Mouse (Mus musculus): ENCODE data around the gene Npas2. TPM values are rescaled to one million over a fixed set of nuclear protein-coding genes. Genes with fewer than 3 reads are reported as not detected.

The Npas2 gene
- polyA plus RNA-seq, 1 experiment from 2014 or later = 9.8 TPM

GRCm38 (mm10) chr1:39217584-39217983 is 24.1 kb downstream of the Npas2 start:
- ChIA-PET CTCF (interaction anchor here (1.1 to 1.7 kb wide), 3 partner anchors 9 to 20 kb away, joined by 4 to 6 read pairs (median 4); no protein-coding TSS in a partner anchor), POLR2A (no interaction called here)
- peak; percentile 73 for TF ChIP-seq CTCF (IDR thresholded peaks at IDR 0.05)
- ATAC-seq = no peak
- no peaks in the 10 kb centered on the region for H3K27me3 ChIP-seq
- in situ Hi-C loops (cut with MboI; ENCODE audit: low pct_unique_long_range_greater_than_20kb) = no loop called here
- DNase-seq (ENCODE audit: low read depth, low spot score) = no peak

DNA sequence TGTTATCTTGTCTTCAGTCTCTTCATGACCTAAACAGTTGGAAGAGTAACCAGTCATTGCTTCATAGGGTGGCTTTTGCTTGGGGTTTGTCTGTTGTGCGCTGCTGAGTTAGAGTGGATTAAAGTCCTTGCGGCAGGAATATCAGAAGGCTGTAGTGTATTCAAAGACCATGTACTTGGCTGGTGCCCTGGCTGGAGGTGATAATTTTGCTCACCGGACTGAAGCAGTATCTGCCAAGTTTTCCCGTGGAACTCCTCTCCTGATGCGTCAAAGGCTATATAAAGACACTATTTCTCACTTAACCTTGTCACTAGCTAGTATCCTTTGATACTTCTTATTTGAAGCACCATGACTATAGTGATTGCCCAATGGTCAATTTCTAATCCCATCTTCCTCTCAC is 34.9 kb downstream of the Npas2 start:
- POLR2A ChIA-PET = interaction anchor here (0.9 kb wide), 1 partner anchor 8 kb away, joined by 3 read pairs; no protein-coding TSS in a partner anchor

DNA sequence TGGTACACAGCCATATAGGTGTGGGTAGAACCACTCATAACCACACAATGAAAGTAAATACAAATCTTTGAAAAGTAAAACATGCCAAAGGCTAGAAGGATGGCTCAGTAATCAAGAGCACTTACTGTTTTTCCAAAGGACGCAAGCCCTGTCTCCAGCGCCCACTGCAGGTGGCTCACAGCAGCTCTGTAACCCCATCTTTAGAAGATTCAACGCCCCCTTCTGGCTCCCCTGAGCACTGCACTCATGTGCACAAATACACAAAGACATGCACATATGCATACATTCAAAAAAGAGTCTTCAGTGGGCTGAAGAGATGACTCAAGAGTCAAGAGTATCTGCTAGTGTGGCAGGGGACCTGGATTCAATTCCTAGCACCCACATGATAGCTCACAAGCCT is 36.5 kb downstream of the Npas2 start:
- TF ChIP-seq CTCF (IDR thresholded peaks at IDR 0.05) = peak; percentile 48
- DNase-seq (ENCODE audit: low read depth, low spot score) (no peak), ATAC-seq (no peak)
- no peaks in the 10 kb centered on the region for H3K27me3 ChIP-seq
- CTCF ChIA-PET = interaction anchor here (1.4 to 1.7 kb wide), 3 partner anchors 13 to 101 kb away, joined by 4 to 5 read pairs (median 5); no protein-coding TSS in a partner anchor
- in situ Hi-C loops (cut with MboI; ENCODE audit: low pct_unique_long_range_greater_than_20kb) = no loop called here
- POLR2A ChIA-PET = no interaction called here

More for the DNA sequence above, 34.9 kb downstream of the Npas2 start:
- no peak for DNase-seq (ENCODE audit: low read depth, low spot score)
- ATAC-seq = no peak
- no peak for TF ChIP-seq CTCF (IDR thresholded peaks at IDR 0.05)
- CTCF ChIA-PET = interaction anchor here (0.9 kb wide), 1 partner anchor 222 kb away, joined by 3 read pairs; no protein-coding TSS in a partner anchor
- in situ Hi-C loops (cut with MboI; ENCODE audit: low pct_unique_long_range_greater_than_20kb) = loop anchor here (10.0 kb wide), 1 partner anchor 214 kb away; no protein-coding TSS in a partner anchor
- H3K27me3 ChIP-seq = no peaks in the 10 kb centered on the region

- no peaks in the 10 kb centered on the region for H3K27me3 ChIP-seq
- POLR2A ChIA-PET = no interaction called here
- DNase-seq (ENCODE audit: low read depth, low spot score) = no peak
- CTCF ChIA-PET = no interaction called here
- in situ Hi-C loops (cut with MboI; ENCODE audit: low pct_unique_long_range_greater_than_20kb) = no loop called here
- ATAC-seq = no peak
- no peak for TF ChIP-seq CTCF (IDR thresholded peaks at IDR 0.05)
Observed at GRCm38 (mm10) chr1:39234815-39235449, 41.4 kb downstream of the Npas2 start.

DNA sequence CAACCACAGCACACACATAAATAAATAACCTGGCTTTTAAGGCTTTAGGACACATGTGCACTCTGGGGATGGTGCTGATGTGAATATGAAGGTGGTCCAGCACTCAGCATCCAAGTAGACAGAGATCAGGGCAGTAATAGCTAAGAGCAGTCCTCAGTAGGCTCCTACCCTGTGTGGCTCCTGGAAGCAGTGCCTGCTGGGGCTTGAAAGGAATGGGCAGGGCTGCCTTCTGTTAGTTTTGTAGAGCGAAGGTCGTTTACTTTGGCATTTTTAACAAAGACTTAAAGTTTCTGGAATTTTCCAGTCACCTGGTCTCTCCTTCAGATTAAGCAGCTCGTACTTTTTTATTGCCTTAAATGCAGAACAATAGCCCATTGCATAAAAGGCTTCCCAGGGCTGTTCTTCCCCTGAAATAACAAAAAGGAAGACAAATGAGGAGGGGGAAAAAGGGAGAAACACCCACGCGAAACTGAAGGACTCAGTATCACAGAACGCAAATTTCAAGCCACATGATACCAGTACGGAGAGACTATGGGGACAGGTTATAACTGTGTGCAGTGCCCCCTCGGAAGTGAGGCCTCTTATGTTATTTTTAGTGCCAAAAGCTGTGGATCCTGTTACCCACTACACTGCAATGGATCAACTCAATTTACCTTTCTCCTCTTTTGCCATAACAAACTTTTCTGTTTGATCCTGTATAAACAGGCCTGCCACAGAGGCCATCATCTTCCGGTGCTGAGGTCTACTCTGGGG is 44.1 kb downstream of the Npas2 start:
- ChIA-PET CTCF (interaction anchor here (1.5 to 1.8 kb wide), 2 partner anchors 8 to 20 kb away, joined by 4 to 6 read pairs; no protein-coding TSS in a partner anchor), POLR2A (no interaction called here)
- DNase-seq (ENCODE audit: low read depth, low spot score) = no peak
- no peak for TF ChIP-seq CTCF (IDR thresholded peaks at IDR 0.05)
- in situ Hi-C loops (cut with MboI; ENCODE audit: low pct_unique_long_range_greater_than_20kb) = no loop called here
- no peaks in the 10 kb centered on the region for H3K27me3 ChIP-seq
- no peak for ATAC-seq

- DNase-seq (ENCODE audit: low read depth, low spot score) (no peak), ATAC-seq (no peak)
- ChIA-PET POLR2A (no interaction called here), CTCF (no interaction called here)
- H3K27me3 ChIP-seq = no peaks in the 10 kb centered on the region
- no peak for TF ChIP-seq CTCF (IDR thresholded peaks at IDR 0.05)
- in situ Hi-C loops (cut with MboI; ENCODE audit: low pct_unique_long_range_greater_than_20kb) = no loop called here
Observed at GRCm38 (mm10) chr1:39240860-39241584, 47.5 kb downstream of the Npas2 start.

- H3K27me3 ChIP-seq = no peaks in the 10 kb centered on the region
- TF ChIP-seq CTCF (IDR thresholded peaks at IDR 0.05) = no peak
- in situ Hi-C loops (cut with MboI; ENCODE audit: low pct_unique_long_range_greater_than_20kb) = no loop called here
- DNase-seq (ENCODE audit: low read depth, low spot score) = no peak
- ChIA-PET CTCF (no interaction called here), POLR2A (no interaction called here)
- no peak for ATAC-seq
Observed at GRCm38 (mm10) chr1:39244726-39245125, 51.2 kb downstream of the Npas2 start.

GRCm38 (mm10) chr1:39251679-39252078 is 58.1 kb downstream of the Npas2 start:
- no peak for ATAC-seq
- POLR2A ChIA-PET = no interaction called here
- no peak for DNase-seq (ENCODE audit: low read depth, low spot score)
- TF ChIP-seq CTCF (IDR thresholded peaks at IDR 0.05) = no peak
- CTCF ChIA-PET = no interaction called here
- in situ Hi-C loops (cut with MboI; ENCODE audit: low pct_unique_long_range_greater_than_20kb) = loop anchor here (5.0 kb wide), 1 partner anchor 66 kb away; no protein-coding TSS in a partner anchor
- H3K27me3 ChIP-seq = no peaks in the 10 kb centered on the region

- CTCF ChIA-PET = interaction anchor here (1.3 kb wide), 1 partner anchor 23 kb away, joined by 5 read pairs; no protein-coding TSS in a partner anchor
- no peak for DNase-seq (ENCODE audit: low read depth, low spot score)
- POLR2A ChIA-PET = no interaction called here
Observed at GRCm38 (mm10) chr1:39253771-39254170, 60.2 kb downstream of the Npas2 start.

DNA sequence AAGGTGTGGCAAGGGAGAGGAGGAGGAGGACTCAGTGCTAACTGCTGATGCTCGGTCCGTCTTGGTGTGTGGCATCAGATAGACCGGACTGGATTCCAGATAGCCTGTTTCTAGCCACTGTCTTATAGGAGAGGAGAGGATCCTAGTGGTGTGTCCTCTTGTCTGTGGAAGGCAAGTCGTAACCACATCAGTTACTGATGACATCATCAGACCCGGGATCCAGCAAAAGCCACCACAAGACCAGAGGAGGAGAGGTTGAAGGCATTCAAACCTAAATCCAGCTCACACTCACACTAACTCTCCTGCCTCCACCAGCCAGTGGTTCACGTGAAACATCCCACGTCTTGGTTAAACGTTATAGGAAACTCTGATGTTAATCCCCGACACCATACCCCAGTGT is 62.5 kb downstream of the Npas2 start:
- CTCF ChIA-PET = no interaction called here
- no peak for TF ChIP-seq CTCF (IDR thresholded peaks at IDR 0.05)
- ATAC-seq (peak; percentile 13), DNase-seq (ENCODE audit: low read depth, low spot score) (no peak)
- no peaks in the 10 kb centered on the region for H3K27me3 ChIP-seq
- POLR2A ChIA-PET = no interaction called here
- in situ Hi-C loops (cut with MboI; ENCODE audit: low pct_unique_long_range_greater_than_20kb) = no loop called here

More at GRCm38 (mm10) chr1:39253771-39254170, 60.2 kb downstream of the Npas2 start:
- in situ Hi-C loops (cut with MboI; ENCODE audit: low pct_unique_long_range_greater_than_20kb) = loop anchor here (5.0 kb wide), 1 partner anchor 64 kb away; no protein-coding TSS in a partner anchor
- ATAC-seq = no peak
- no peaks in the 10 kb centered on the region for H3K27me3 ChIP-seq
- TF ChIP-seq CTCF (IDR thresholded peaks at IDR 0.05) = peak; percentile 63

Data from Patski (cell line).